Mouse (Mus musculus) hindbrain, embryonic 14.5 days (tissue): ENCODE data around the gene Baz2b. TPM values are rescaled to one million over a fixed set of nuclear protein-coding genes. Genes with fewer than 3 reads are reported as not detected.

Source experiments
- ATAC-seq: fragments of 200-750 bp; cut with Nextera tagmentation; 2 replicates; pipeline ENCODE4 v1.8.0; 2017; ENCODE audit warnings: moderate number of reproducible peaks, mild to moderate bottlenecking, moderate TSS enrichment, moderate library complexity; ENCODE audit not compliant: low FRiP score
- DNase-seq: peaks from one replicate; pipeline ENCODE4 v3.0.0-alpha.2; 2015; ENCODE audit warnings: low spot score
- H3K27ac ChIP-seq: fragments of 300-500 bp; sonication (generic); 2 replicates; pipeline ENCODE4 v1.5.1; 2014; ENCODE audit warnings: mild to moderate bottlenecking, moderate library complexity
- H3K27me3 ChIP-seq: fragments of 300-500 bp; sonication (generic); 2 replicates; pipeline ENCODE4 v1.6.1; 2014; ENCODE audit warnings: mild to moderate bottlenecking, low read length, mixed read lengths; ENCODE audit not compliant: control insufficient read depth, insufficient read depth
- H3K36me3 ChIP-seq: fragments of 300-500 bp; sonication (generic); replicated peaks from 2 replicates; pipeline ENCODE4 v1.6.1; 2014; ENCODE audit not compliant: control insufficient read depth, insufficient read depth
- H3K4me1 ChIP-seq: fragments of 300-500 bp; sonication (generic); replicated peaks from 2 replicates; pipeline ENCODE4 v1.6.1; 2014; ENCODE audit warnings: antibody characterized with exemption, low read length, mixed read lengths; ENCODE audit not compliant: control insufficient read depth, insufficient read depth
- H3K4me2 ChIP-seq: fragments of 300-500 bp; sonication (generic); replicated peaks from 2 replicates; pipeline ENCODE4 v1.6.1; 2014; ENCODE audit warnings: mild to moderate bottlenecking, moderate library complexity
- H3K4me3 ChIP-seq: fragments of 300-500 bp; sonication (generic); replicated peaks from 2 replicates; pipeline ENCODE4 v1.5.1; 2014; ENCODE audit warnings: mild to moderate bottlenecking, low read length
- H3K9ac ChIP-seq: fragments of 300-500 bp; sonication (generic); 2 replicates; pipeline ENCODE4 v1.6.1; 2014
- H3K9me3 ChIP-seq: fragments of 300-500 bp; sonication (generic); 2 replicates; pipeline ENCODE4 v1.6.1; 2016; ENCODE audit warnings: low read length; ENCODE audit not compliant: control insufficient read depth
- WGBS: fragments of 180-500 bp; shearing (Covaris S2); extraction: QIAGEN DNeasy Blood & Tissue Kit; methylation state at CpG from one replicate; pipeline ENCODE4 v1.1.7; 2014; 5-methylcytosine and 5-hydroxymethylcytosine counted together
- polyA plus RNA-seq: library from polyadenylated mRNA; unstranded; fragments of >200 nt; fragmentation: Nextera tagmentation; extraction: Ambion mirVana; gene quantifications from 2 replicates; pipeline ENCODE4 v1.2.1, GENCODE M21; 2014

Gene Baz2b
- polyA plus RNA-seq, 1 experiment from 2014 or later, result 81.2 TPM

DNA sequence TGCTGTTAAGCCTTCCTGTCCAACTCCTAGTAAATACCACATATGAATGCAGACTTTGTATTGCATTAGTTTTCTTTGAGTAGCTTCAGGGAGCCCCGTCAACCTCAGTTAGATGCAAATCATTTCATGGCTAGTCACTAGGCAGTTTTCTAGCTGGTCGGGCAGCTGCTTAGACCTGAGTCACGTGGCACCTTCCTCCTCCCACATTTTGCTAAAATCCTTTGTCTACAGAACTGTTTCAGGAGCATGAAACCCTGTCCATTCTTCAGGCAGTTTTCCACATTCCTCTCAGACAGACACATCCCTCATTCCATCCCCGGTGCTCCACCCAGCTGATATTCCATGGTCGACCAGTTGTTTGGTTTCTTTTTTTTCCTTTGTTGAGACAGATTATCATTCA, 246.6 kb downstream of the Baz2b start:
- WGBS, result 49% methylated on average over 5 of the region's 5 CpGs
- no peaks in the 10 kb centered on the region for H3K27me3 ChIP-seq
- DNase-seq (no peak), ATAC-seq (no peak)
- no peak overlapping the region for H3K9ac ChIP-seq
- H3K4me1 ChIP-seq, result no peaks in the 10 kb centered on the region
- H3K4me2 ChIP-seq, result no peak overlapping the region
- peaks cover 43% of the 10 kb centered on the region for H3K36me3 ChIP-seq
- no peak overlapping the region for H3K27ac ChIP-seq
- H3K9me3 ChIP-seq, result no peaks in the 10 kb centered on the region
- no peak overlapping the region for H3K4me3 ChIP-seq

DNA sequence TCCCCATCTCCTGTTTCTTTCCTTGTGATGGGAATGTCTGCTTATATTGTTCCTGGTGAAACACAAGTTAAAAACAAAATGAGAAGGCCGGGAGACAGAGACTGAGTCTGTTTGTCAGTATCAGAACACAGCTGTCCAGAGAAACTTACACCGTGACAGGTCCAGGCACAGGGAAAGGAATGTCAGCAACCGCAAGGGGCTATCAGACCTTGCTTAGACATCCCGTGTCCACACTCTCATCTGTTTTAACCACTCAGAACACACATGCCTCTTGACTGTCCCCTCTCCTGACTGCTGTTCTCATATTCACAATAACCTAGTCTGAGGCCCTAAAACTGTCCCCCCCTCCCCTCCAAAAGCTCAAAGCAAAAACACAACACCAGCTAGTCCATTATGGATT, 247.1 kb downstream of the Baz2b start:
- 94% methylated on average over 4 of the region's 4 CpGs for WGBS
- DNase-seq (no peak), ATAC-seq (no peak)
- Histone ChIP-seq H3K27me3 (no peaks in the 10 kb centered on the region), H3K27ac (no peak overlapping the region), H3K9me3 (no peaks in the 10 kb centered on the region), H3K4me2 (no peak overlapping the region), H3K9ac (no peak overlapping the region), H3K4me1 (no peaks in the 10 kb centered on the region), H3K36me3 (peaks cover 43% of the 10 kb centered on the region), H3K4me3 (no peak overlapping the region)

DNA sequence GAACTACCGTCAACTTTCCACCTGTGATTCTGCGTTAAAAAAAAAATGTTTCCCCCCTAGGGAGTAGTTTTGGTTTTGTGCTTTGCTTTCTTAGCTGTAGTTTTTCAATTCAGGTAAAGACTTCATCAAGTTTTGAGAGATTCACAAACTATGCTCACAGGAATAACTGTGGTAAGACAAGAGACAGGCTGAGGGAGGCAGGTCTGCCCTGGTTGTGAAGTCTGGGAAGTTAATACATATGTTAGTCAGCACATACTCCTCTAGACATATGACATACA, 249.2 kb downstream of the Baz2b start:
- no peak overlapping the region for H3K4me2 ChIP-seq
- ATAC-seq, result no peak

GRCm38 (mm10) chr2:59959668-59960494, 249.8 kb downstream of the Baz2b start:
- no peaks in the 10 kb centered on the region for H3K27me3 ChIP-seq
- H3K9me3 ChIP-seq, result no peaks in the 10 kb centered on the region
- peaks cover 49% of the 10 kb centered on the region for H3K36me3 ChIP-seq
- H3K4me3 ChIP-seq, result no peak overlapping the region
- 90% methylated on average over 14 of the region's 14 CpGs for WGBS
- no peak for DNase-seq
- no peak overlapping the region for H3K27ac ChIP-seq
- H3K9ac ChIP-seq, result no peak overlapping the region
- ATAC-seq, result no peak
- no peaks in the 10 kb centered on the region for H3K4me1 ChIP-seq
- no peak overlapping the region for H3K4me2 ChIP-seq

More for the DNA sequence above, 249.2 kb downstream of the Baz2b start:
- Histone ChIP-seq H3K27me3 (no peaks in the 10 kb centered on the region), H3K36me3 (peaks cover 49% of the 10 kb centered on the region), H3K4me3 (no peak overlapping the region), H3K9ac (no peak overlapping the region), H3K9me3 (no peaks in the 10 kb centered on the region), H3K27ac (no peak overlapping the region), H3K4me1 (no peaks in the 10 kb centered on the region)
- WGBS, result 90% methylated on average over 2 of the region's 2 CpGs
- no peak for DNase-seq

DNA sequence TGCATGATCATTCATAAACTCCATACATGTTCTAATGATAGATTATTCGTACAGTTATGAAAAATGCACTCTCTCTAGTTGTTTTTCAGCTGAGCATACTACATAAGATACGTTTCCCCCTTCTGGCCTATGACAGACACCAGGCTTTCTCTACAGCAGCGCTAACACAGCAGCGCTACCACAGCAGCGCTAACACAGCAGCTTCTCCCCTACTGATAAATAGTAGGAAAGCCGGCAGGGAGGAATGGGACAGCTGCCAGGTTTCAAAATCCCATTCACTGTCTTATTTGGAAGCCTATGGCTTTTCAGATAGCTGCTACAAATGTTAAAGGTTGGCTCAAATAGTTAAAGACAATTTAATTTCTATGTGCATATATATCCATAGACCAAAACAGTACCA, 251.1 kb downstream of the Baz2b start:
- no peaks in the 10 kb centered on the region for H3K9me3 ChIP-seq
- DNase-seq, result peak; percentile 65
- 49% methylated on average over 6 of the region's 6 CpGs for WGBS
- H3K9ac ChIP-seq, result no peak overlapping the region
- peak; percentile 48; the same call in 1 of the 2 replicates for ATAC-seq
- H3K36me3 ChIP-seq, result peaks cover 56% of the 10 kb centered on the region
- no peak overlapping the region for H3K4me2 ChIP-seq
- H3K27ac ChIP-seq, result no peak overlapping the region
- H3K27me3 ChIP-seq, result no peaks in the 10 kb centered on the region
- H3K4me3 ChIP-seq, result no peak overlapping the region
- no peaks in the 10 kb centered on the region for H3K4me1 ChIP-seq

GRCm38 (mm10) chr2:59955916-59956315, 253.7 kb downstream of the Baz2b start:
- peaks cover 53% of the 10 kb centered on the region for H3K36me3 ChIP-seq
- H3K4me1 ChIP-seq, result no peaks in the 10 kb centered on the region
- no peak overlapping the region for H3K4me3 ChIP-seq
- no peak overlapping the region for H3K27ac ChIP-seq
- DNase-seq (no peak), ATAC-seq (no peak)
- no peaks in the 10 kb centered on the region for H3K27me3 ChIP-seq
- no peak overlapping the region for H3K9ac ChIP-seq
- no peaks in the 10 kb centered on the region for H3K9me3 ChIP-seq
- 85% methylated on average over 7 of the region's 7 CpGs for WGBS
- H3K4me2 ChIP-seq, result no peak overlapping the region

DNA sequence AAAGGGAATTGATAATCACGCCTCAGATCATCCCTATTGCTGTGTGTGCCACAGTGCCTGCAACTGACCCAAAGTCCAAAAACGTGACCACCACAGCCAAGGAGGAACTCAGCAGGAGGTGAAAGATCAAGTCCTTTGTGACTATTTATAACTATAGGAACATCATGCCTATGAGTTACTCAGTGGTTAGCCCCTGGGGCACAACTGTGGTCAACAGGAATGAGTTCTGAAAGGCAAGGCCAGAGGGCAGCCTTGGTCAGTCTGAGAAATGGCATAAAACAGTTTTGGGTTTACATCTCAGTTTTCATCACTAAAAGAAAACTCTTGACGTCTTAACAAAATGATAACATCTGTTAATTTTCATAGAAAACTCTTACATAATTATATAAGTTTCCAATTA, 254.8 kb downstream of the Baz2b start:
- ATAC-seq (no peak), DNase-seq (no peak)

DNA sequence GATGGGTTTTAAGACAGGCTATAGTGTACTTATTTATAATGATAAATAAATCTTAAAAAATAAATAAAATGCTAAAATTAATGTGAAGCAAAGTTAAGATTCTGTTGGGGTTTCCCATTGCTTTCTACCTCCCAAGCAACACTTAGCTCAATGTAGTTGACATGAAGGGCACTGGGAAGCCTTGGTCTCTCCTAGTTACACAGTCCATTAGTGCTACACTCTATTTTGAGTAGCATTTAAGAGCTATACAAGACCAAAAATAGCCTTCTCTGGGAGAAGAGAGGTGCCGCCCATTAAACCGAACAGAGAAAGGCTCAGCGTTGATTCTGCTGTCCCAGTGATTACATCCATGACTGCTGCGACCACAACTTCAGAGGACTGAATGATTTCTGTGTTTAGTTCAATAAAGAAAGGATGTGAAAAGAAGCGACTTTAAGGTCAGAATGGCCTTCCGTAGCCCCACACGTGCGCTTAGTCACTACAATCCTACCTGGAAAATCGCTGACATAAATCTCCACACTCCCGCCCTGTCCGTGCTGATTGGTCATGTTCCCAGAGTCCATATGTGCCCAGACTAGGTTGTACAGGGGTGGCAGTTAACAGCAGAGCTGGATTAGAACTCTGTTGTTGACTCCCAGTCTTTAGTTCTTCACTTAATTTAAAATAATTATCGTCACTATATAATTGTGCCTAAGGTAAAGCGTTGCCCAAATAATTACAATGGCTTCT, 257.2 kb downstream of the Baz2b start:
- Histone ChIP-seq H3K9ac (no peak overlapping the region), H3K4me2 (no peak overlapping the region), H3K4me3 (no peak overlapping the region), H3K36me3 (peaks cover 46% of the 10 kb centered on the region), H3K9me3 (no peaks in the 10 kb centered on the region), H3K27me3 (no peaks in the 10 kb centered on the region), H3K27ac (no peak overlapping the region), H3K4me1 (no peaks in the 10 kb centered on the region)
- DNase-seq, result no peak
- no peak for ATAC-seq
- 91% methylated on average over 13 of the region's 13 CpGs for WGBS

More for the DNA sequence above, 254.8 kb downstream of the Baz2b start:
- WGBS, result 61% methylated on average over 3 of the region's 3 CpGs
- Histone ChIP-seq H3K4me1 (no peaks in the 10 kb centered on the region), H3K4me2 (no peak overlapping the region), H3K4me3 (no peak overlapping the region), H3K36me3 (peaks cover 51% of the 10 kb centered on the region), H3K9ac (no peak overlapping the region), H3K27me3 (no peaks in the 10 kb centered on the region), H3K9me3 (no peaks in the 10 kb centered on the region), H3K27ac (no peak overlapping the region)

- 90% methylated on average over 8 of the region's 8 CpGs for WGBS
- no peaks in the 10 kb centered on the region for H3K9me3 ChIP-seq
- H3K27me3 ChIP-seq, result no peaks in the 10 kb centered on the region
- no peak overlapping the region for H3K27ac ChIP-seq
- ATAC-seq, result no peak
- DNase-seq, result no peak
- H3K36me3 ChIP-seq, result peaks cover 44% of the 10 kb centered on the region
- no peaks in the 10 kb centered on the region for H3K4me1 ChIP-seq
- H3K9ac ChIP-seq, result no peak overlapping the region
- H3K4me3 ChIP-seq, result no peak overlapping the region
- no peak overlapping the region for H3K4me2 ChIP-seq
These were observed 257.9 kb downstream of the Baz2b start for GRCm38 (mm10) chr2:59951706-59952105.
